28 mouse cellular contexts compared by ENCODE assay signal in genomic region chr15:84743347-84743746, GRCm38 (mm10). TPM values are rescaled to one million over a fixed set of nuclear protein-coding genes. Genes with fewer than 3 reads are reported as not detected.
DNase-seq lines count a peak whose midpoint lies in the region; ATAC-seq and TF ChIP-seq lines count a peak whose summit lies in the region.
"Had no signal": no experiment of that assay in that cellular context is flagged by ENCODE, and none has a peak within 500 bp of the region (broad histone marks: within the 10 kb centered on the region; RNA-seq: fewer than 3 reads in every experiment).

No protein-coding gene starts in this region.

- no peak overlapping the region for H3K4me2 ChIP-seq in liver, embryonic 12.5 days
- H3K4me2 ChIP-seq: embryonic facial prominence, embryonic 13.5 days; forebrain, embryonic 12.5 days; hindbrain, embryonic 14.5 days; intestine, embryonic 15.5 days; limb, embryonic 13.5 days; lung, embryonic 14.5 days; midbrain, embryonic 15.5 days had no signal

- no peak for ATAC-seq in liver, embryonic 12.5 days
- ATAC-seq: intestine, embryonic 15.5 days; midbrain, embryonic 15.5 days had no signal

- no peaks in the 10 kb centered on the region for H3K9me3 ChIP-seq in liver, embryonic 12.5 days (replicated peaks)
- H3K9me3 ChIP-seq: embryonic facial prominence, embryonic 13.5 days; heart, embryonic 10.5 days; intestine, embryonic 15.5 days; limb, embryonic 13.5 days; megakaryocyte, embryonic 14.5 days; midbrain, embryonic 15.5 days had no signal

- no peaks in the 10 kb centered on the region for H3K36me3 ChIP-seq in liver, adult 2 months (ENCODE audit: control insufficient read depth, insufficient read depth, low read length)
- no peaks in the 10 kb centered on the region for H3K36me3 ChIP-seq in liver, embryonic 12.5 days
- H3K36me3 ChIP-seq: embryonic facial prominence, embryonic 13.5 days; forebrain, embryonic 12.5 days; intestine, embryonic 15.5 days; limb, embryonic 13.5 days; midbrain, embryonic 15.5 days had no signal

- H3K27me3 ChIP-seq in liver, adult 2 months (ENCODE audit: control insufficient read depth, insufficient read depth, low read length) = no peaks in the 10 kb centered on the region
- H3K27me3 ChIP-seq in liver, embryonic 12.5 days (replicated peaks) = no peaks in the 10 kb centered on the region
- H3K27me3 ChIP-seq: embryonic facial prominence, embryonic 13.5 days; forebrain, embryonic 12.5 days; intestine, embryonic 15.5 days; limb, embryonic 13.5 days; midbrain, embryonic 15.5 days had no signal

- H3K4me3 ChIP-seq in liver, adult 2 months (ENCODE audit: insufficient read depth, low read depth, low read length) = no peak overlapping the region
- no peak overlapping the region for H3K4me3 ChIP-seq in liver, embryonic 12.5 days
- H3K4me3 ChIP-seq: embryonic facial prominence, embryonic 13.5 days; erythroblast, embryonic 14.5 days; forebrain, embryonic 12.5 days; gastrocnemius, adult 2 months; heart, embryonic 10.5 days; intestine, embryonic 15.5 days; limb, embryonic 13.5 days; megakaryocyte, embryonic 14.5 days; midbrain, embryonic 15.5 days had no signal

- no peaks in the 10 kb centered on the region for H3K4me1 ChIP-seq in liver, adult 2 months (ENCODE audit: control insufficient read depth, insufficient read depth, low read length)
- H3K4me1 ChIP-seq in liver, embryonic 12.5 days = no peaks in the 10 kb centered on the region
- H3K4me1 ChIP-seq: embryonic facial prominence, embryonic 13.5 days; intestine, embryonic 15.5 days; megakaryocyte, embryonic 14.5 days; midbrain, embryonic 15.5 days had no signal

- DNase-seq in liver, adult 2 months (ENCODE audit: extremely low read depth, low read depth, low spot score) = peak; percentile 9
- DNase-seq in 416B (ENCODE audit: low read depth) (peak; percentile 47), ES-CJ7 (ENCODE audit: low read depth, low spot score) (peak; percentile 33)
- peak; percentile 62 for DNase-seq in embryo, embryonic 9.5 days (ENCODE audit: extremely low spot score)
- DNase-seq in right cerebral cortex, postnatal 4 days = no peak
- no peak for DNase-seq in cerebellum, postnatal 25 days
- DNase-seq in adrenal gland, adult 2 months = no peak
- DNase-seq: adrenal gland, postnatal 14 days; cerebellum, adult 8-10 months; gastrocnemius, adult 2 months; heart, postnatal 4 days; kidney, adult 9 months; kidney, postnatal 25 days; layer of hippocampus, postnatal 36 days; lung, embryonic 14.5 days; lung, postnatal 36 days; thymus, postnatal 25 days had no signal

- no peak overlapping the region for H3K9ac ChIP-seq in liver, adult 2 months (ENCODE audit: low read depth, low read length)
- H3K9ac ChIP-seq in liver, embryonic 12.5 days = no peak overlapping the region
- H3K9ac ChIP-seq: forebrain, embryonic 12.5 days; hindbrain, embryonic 14.5 days; intestine, embryonic 15.5 days; limb, embryonic 13.5 days; lung, embryonic 14.5 days; midbrain, embryonic 15.5 days had no signal

- no peak overlapping the region for H3K27ac ChIP-seq in liver, adult 2 months (replicated peaks; ENCODE audit: insufficient read depth, low read depth, low read length)
- no peak overlapping the region for H3K27ac ChIP-seq in liver, embryonic 12.5 days
- H3K27ac ChIP-seq: embryonic facial prominence, embryonic 13.5 days; forebrain, embryonic 12.5 days; gastrocnemius, adult 2 months; hindbrain, embryonic 14.5 days; intestine, embryonic 15.5 days; limb, embryonic 13.5 days; midbrain, embryonic 15.5 days had no signal

- TF ChIP-seq CTCF in liver, adult 2 months (IDR thresholded peaks at IDR 0.05; ENCODE audit: low read depth, low read length) = no peak

- H3K79me2 ChIP-seq in liver, adult 2 months (ENCODE audit: control insufficient read depth, insufficient read depth, low read length) = no peaks in the 10 kb centered on the region

- no peak for TF ChIP-seq POLR2A in liver, adult 2 months (IDR thresholded peaks at IDR 0.05; ENCODE audit: extremely low read depth, insufficient read depth, low read length)

- WGBS in liver, adult 2 months = 9% methylated on average over 3 of the region's 3 CpGs
- WGBS in liver, embryonic 12.5 days (ENCODE audit: insufficient replicate concordance) = 10% methylated on average over 3 of the region's 3 CpGs

RNA-seq across cellular contexts. Expression of gene Arhgap8, which starts 23.5 kb away (rescaled TPM):
- not detected in 2 replicates for total RNA-seq in liver, adult 2 months (2014; rRNA removed)
- polyA plus RNA-seq in liver, adult 2 months (2012; rRNA removed) = 0.20 TPM in 1 of 2 replicates, not detected in the other
- polyA plus RNA-seq in liver, embryonic 12.5 days (2016; fragmentation: Nextera tagmentation; extraction: Ambion mirVana) = 0.88 and 0.91 TPM in 2 replicates
- total RNA-seq in adrenal gland, adult 2 months (2021) = under 1 TPM; 0.43 to 0.93 TPM
- polyA plus RNA-seq in adrenal gland, adult 2 months (2012; rRNA removed) = 0.90 and 1.00 TPM in 2 replicates
- total RNA-seq: granulocyte monocyte progenitor cell, adult 5-6 weeks had no signal
- polyA plus RNA-seq: erythroblast, embryonic 14.5 days had no signal

Comparison
In these comparisons a context has a peak if more than half of its experiments do, and no peak if none do; other contexts are left out.
1. DNase-seq: peak in liver, adult 2 months (single experiment), 416B (single experiment), ES-CJ7 (single experiment) and embryo, embryonic 9.5 days (single experiment); none in right cerebral cortex, postnatal 4 days (single experiment), cerebellum, postnatal 25 days (0 of 2) and adrenal gland, adult 2 months (single experiment).